Mouse (Mus musculus) testis, postnatal 10 days (tissue): ENCODE data around the gene Ulk4.
A peak's percentile ranks its signal among the peaks of the same experiment; 100 is the strongest.
"Not testable (repeated sequence)": the region's sequence is repeated elsewhere in the genome, so short reads cannot be mapped to it uniquely, and the experiment has no call there.

Source experiments
- DNase-seq: peaks from one replicate; pipeline ENCODE4 v3.0.0; 2021; ENCODE audit warnings: low spot score

The Ulk4 gene

DNA sequence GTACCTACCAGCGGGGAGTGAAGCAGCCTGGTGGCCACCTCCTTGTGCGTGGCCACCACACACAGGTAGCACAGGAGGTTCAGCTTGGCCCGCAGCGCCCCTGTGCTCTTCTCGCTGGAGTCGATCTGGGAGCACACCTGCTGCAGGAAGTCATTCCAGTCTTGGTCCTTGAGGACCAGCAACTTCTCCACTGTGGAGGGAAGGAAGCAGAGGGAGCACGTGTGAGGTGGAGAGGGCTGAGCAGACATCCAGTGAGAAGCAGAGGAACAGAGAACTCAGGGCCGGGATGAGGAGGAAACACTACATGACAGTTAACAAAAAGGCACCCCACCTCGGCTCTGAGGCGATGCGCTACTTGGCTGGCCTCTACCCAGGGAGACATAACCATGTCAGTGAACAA lies 26.1 kb downstream of the Ulk4 start:
- DNase-seq, result no peak

DNA sequence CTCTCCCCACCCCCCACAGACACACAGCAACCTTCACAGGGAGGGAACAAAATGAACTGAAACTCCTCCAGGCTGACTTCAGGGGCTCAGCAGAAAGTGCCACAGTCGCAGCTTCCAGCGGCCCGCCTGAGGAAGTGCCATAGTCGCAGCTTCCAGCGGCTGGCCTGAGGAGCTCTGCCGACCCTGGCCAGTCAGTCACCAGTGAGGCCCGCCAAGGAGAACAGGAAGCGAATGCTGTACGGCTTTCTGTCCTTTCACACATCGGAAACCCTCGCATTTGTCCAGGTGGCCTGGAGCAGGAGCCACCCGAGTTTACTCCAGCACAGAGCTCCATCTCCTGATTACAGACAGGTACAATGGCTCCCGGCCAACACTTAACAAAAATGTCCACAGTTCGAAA lies 27.2 kb downstream of the Ulk4 start:
- DNase-seq, result peak; percentile 42

DNA sequence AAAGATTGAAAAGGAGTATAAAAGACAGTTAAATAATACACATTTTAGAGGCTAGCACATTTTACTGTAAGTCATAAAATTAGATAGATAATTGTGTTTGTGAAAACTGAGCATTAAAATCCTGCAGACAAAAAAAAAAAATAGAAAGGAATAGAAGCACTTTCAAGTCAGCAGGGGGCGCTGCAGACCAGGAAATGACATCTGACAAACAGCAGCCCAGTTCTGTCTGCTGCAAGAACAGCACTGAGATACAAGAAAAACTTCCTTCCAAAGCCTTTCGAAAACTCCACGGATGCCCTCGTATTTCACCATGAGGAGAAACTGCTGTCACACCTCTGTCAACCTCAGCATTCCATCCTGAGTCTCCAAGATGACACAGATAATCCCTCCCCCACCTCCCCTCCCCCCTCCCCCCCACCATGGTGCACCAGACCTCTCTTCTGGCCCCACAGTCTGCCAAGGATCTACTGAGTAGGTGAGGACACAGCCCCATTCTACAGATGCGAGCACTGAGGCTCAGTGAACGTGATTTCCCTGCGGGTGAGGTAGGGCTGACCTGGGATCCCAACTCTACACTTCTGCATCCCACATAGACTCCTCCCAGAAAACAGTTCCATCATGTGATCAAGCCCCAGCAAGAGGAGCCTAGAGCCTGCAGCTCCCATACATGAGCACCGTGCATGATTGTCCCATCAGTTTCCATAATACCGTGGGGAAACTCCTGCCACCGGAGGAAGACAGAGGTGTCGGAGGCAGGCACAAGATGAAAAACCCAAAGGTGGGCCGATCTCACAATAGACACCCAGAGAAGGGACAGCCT lies 28.8 kb downstream of the Ulk4 start:
- DNase-seq, result peak; percentile 92

DNA sequence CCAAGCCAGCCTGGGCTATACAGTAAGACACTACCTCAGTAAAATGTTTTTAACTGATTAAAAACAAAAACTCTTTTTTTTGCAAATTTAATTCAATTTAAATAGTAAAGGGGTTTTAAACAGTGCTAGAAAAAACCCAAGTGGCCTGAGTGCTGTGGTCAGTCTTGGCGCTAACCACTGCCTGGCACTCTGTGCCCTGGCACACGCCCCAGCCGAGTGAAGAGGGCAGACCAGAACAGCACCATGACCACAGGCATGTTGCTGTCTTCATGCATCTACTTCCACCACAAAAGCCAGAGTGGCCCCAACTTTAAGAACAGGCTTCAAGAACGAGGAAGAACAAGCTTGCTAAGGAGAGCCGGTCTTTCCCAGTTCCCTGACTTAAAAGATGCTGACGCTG lies 29.9 kb downstream of the Ulk4 start:
- DNase-seq, result no peak

DNA sequence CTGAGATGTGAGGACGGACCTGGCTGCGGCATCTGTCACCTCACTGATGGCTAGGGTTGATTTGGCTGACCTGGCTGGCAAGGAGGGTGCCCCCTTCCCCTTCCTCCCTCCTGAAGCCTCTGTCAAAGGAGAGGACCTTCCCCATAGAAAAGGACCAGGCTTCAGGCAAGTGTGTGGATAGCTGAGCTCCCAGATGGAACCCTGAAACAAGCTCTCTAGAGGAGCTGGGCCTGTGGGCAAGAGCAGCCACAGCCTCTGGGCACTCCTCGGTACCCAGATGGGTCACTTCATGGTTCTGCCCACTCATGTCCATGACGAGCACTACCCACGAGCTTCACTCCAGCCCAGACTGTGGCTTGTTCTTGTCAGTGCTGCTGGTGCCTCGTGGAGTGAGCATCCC lies 34.7 kb downstream of the Ulk4 start:
- DNase-seq, result no peak

DNA sequence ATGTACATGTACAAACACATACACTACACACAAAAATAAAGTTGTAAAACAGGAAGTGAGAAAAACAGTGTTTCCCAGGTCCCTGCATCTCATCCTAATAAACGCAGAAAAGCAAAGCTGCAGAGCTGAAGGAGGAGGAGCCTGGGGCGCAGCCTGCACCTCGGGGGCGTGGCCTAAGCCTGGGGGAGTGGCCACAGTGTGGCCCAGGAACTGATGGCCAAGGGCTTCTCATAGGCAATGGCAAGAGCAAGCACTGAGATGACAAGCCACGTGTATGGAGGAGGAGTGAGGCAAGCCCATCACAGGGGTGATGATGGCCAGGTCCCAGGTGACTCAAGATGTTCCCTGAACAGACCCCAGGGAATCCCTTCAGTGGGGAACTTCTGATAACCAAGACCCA lies 35.2 kb downstream of the Ulk4 start:
- DNase-seq, result peak; percentile 72

DNA sequence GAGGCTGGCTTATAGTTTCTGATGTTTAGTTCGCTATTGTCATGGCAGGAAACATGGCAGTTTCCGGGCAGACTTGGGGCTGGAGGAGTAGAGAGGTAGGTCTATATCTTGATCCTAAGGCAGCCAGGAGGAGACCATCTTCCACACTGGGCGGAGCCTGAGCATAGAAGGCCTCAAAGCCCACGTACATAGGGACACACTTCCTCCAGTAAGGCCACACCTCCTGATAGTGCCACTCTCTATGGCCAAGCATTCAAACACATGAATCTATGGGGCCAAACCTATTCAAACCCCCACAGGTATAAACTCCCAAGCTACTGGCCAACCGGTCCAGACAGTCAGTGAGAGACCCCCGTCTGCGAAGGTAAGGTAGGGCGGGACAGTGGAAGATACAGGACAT lies 35.6 kb downstream of the Ulk4 start:
- DNase-seq, result no peak

DNA sequence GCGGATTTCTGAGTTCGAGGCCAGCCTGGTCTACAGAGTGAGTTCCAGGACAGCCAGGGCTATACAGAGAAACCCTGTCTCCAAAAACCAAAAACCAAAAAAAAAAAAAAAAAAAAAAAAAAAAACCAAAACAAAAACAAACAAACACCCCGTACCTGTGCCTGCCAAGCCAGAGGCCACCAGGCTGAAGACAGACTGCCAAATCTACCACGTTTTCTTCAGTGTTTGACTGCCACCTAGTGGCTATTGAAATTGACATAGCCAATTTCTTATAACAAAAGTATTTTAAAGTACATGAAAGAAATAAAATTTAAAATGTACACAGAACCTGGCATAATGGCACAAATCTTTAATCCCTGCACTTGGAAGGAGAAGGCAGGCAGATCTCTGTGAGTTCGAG lies 36.8 kb downstream of the Ulk4 start:
- not testable (repeated sequence) for DNase-seq

DNA sequence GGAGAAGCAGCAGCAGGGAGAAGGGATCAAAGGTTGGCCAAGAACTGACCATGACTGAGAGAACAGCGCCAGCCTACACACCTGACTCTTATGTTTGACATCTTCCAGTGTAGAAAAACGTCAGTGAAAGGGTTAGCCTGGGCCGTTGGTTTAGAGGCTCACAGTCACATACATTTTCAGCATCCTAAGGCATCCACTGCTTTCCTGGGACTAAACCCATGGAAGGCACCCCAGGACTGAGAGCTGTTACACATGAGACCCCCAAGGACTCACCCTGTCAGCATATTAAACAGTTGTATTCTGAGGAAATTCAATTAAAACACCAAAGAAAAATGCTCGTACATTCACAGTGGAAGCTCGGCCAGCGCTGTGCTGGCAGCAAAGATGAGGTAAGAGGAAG lies 37.4 kb downstream of the Ulk4 start:
- DNase-seq, result no peak

DNA sequence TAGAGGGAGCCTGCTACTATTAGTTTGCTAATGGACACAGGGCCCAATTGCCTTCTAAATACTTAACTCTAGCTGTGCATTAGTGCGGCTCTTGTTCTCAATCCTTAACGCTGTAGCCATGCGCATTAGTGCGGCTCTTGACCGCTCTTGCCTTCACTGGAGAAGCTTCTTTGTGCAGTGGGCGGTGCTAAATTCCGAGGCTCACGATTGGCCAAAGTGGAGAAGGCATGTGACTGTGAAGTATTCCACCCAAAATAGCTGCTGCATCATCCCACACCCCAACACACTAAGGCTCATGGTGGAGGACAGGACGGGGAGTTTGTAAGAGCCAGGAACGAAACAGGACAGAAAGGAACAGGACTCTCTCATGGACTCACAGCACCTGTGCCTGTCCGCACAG lies 58.4 kb downstream of the Ulk4 start:
- DNase-seq, result no peak

DNA sequence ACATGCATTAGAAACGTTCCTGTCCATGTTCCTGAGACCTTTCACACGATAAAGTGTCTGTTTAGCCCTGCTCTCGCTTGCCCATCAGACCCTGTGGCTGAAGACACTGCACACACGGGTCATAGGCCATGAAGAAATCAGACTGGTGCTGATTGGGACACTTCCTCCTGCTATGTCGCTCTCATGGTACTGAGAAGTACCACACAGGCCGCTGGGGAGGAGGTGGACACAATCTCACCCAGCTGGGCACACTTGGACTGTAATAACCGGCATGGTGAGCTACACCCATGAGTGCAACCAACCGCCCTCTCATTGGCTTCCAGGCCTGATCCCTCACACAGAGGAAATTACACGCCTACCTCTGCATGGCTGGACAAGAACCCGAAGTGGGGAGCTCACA lies 58.8 kb downstream of the Ulk4 start:
- no peak for DNase-seq

DNA sequence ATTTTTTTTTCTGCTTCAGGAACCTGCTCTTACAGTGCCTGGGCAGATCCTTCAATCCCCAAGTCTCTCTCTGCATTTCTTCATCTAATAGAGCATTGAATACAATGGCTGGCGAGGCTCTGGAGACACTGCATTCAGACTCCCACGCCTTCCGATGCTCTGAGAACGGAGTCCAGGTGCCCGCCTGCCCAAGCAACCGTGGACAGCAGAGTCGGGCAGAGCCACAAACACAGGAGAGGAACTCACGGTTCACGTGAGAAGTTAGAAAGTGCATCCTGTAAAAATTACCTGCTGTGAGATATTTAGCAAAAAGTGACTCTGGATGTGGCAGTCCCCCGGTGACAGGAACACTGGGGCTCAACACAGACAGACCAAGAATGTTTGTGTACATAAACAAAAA lies 59.3 kb downstream of the Ulk4 start:
- DNase-seq, result no peak

DNA sequence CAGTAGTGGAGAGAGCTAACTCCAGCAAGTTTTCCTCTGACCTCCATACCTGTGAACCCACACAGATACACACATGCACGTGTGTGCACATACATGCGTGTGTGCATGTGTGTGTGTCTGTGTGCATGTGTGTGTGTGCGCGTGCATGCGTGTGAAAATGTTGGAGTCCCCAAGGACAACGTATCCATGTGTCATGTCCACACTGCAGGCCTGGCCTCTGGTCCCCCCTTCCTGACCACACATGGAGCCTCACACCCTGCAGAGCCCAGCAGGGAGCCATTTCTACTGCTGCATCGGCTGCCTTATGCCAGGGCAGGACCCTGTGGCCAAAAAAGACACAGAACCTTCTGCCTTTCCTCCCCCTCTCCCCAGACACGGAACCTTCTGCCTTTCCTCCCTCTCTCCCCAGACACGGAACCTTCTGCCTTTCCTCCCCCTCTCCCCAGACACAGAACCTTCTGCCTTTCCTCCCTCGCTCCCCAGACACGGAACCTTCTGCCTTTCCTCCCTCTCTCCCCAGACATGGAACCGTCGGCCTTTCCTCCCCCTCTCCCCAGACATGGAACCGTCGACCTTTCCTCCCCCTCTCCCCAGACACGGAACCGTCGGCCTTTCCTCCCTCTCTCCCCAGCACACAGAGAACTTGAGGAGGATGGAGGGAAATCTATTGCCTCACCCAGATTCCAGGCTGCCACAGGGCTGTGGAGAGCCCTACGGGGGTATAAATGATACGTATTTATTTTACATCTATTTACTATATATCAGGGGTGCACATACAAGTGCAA lies 60.3 kb downstream of the Ulk4 start:
- DNase-seq, result no peak

DNA sequence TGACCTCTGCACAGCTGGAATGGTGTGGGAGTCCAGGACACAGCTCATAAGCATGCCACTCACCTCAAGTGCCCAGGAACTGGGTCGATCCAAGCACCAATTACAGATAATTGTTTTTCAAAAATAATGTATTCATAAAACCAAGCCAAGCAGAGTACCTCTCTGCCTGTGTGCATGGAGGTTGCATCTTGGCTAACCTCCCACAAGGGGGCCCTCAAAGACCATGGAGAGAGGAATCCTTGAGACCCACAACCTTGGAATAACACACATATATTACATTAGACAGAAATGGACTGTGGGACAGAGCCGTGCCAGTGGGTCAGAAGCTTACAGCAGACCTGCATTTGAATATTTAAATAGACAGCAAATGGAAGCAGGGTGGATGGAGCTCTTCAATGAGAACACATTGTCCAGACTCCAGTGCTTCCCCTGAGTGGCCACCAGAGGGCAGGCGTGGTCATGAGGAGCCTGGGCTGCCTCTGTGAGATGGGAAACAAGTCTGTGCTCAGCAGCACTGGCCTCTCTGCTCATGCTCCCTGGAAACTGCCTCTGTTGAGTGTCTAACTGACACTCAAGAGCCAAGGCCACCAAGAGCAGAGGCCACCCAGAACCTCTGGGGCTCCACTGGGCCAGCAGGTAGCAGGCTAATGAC lies 61.5 kb downstream of the Ulk4 start:
- peak; percentile 85 for DNase-seq

DNA sequence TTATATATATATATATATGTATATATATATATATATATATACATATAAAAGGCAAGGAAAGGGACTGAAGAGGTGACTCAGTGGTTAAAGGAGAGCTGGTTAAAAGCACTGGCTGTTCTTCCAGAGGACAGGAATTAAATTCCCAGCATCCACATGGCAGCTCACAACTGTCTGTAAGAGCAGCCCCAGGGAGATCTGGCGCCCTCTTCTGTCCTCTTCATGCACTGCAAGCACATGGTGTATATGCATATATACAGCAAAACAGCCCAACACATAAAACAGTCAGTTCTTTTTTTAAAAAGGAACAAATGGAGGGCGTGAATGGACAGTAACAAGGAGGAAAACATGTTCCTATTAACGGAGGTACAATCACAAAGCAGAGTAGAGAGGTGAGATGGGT lies 64.7 kb downstream of the Ulk4 start:
- no peak for DNase-seq

DNA sequence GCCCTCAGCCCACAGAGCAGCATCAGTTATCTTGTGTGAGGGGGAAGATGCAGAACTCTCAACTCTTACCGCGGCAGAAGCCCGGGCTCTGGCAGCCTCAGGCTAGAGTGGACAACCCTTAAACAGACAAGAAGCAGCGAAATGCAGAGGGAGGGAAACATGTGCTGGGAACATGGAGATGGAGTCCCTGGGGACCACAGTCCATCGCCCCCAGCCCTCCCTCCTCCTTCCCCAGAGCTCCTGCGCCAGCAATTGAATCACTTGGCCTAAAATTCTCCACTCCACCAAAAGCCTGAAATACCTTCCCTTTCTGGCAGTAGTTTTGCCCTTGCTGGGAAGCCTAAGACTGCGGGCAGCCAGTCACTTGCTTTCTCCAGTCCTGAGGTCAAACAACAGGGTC lies 72.0 kb downstream of the Ulk4 start:
- no peak for DNase-seq

DNA sequence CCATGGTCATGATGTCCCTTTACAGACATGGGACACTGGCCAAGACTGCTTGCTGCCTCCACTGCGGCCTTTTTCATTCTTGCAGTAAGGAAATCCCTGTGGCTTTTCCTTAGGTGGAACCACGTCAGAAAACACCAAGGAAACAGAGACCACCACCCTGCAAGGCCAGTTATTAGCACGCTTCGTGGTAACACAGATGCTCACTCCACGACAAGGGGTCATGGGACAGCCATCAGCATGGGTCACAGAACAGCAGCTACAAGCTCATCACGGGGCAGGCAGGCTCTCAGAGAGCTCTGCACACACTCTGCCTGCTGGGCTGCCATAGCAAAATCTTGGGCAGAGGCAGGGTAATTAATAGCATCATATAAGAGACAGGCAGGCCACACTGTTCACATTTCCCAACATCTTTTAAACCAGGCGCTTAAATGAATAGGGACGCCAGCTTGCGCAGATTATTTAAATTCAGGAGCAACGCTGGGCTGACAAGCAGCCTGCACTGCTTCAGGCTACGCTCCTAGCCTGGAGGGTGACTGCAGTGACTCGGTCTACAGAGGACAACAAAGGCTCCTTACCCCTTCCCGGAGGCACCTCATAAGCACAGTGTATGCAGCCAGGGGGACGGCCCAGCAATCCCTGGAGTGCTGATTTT lies 72.7 kb downstream of the Ulk4 start:
- no peak for DNase-seq

DNA sequence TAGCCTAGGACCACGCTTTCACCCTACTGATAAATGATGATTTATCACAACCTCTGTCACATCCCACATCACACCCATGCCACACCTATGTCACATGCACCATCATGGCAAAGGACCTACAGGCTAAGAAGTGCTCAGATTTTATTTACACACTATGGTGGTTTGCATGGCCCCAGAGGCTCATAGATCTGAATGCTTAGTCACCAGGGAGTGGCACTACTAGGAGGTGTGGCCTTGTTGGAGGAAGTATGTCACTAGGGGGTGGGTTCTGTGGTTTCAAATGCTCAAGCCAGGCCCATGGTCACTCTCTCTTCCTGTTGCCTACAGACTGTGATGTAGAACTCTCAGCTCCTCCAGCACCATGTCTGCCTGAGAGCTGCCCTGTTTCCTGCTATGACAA lies 73.3 kb downstream of the Ulk4 start:
- DNase-seq, result no peak

DNA sequence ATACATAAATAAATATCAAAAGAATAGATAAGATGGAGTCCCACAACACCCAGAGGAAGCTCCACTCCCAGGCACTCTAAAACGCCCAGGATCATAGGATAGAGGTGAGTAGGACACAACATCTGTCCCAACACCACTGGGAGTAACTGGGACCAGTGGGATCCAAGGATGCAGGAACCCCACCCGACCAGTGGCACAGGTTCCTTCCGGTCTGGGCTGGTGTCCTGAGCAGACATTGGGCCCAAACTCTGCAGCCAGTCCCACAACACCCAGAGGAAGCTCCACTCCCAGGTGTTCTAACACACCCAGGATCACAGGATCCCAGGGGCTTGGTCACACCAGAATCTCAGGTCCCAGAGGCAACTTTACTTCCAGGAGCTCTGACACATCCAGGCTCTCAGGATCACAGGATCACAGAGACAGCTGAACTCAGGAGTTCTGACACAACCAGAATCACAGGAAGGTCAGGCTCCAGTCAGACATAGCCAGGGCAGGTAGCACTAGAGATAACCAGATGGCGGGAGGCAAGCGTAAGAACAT lies 77.8 kb downstream of the Ulk4 start:
- peak; percentile 34 for DNase-seq

DNA sequence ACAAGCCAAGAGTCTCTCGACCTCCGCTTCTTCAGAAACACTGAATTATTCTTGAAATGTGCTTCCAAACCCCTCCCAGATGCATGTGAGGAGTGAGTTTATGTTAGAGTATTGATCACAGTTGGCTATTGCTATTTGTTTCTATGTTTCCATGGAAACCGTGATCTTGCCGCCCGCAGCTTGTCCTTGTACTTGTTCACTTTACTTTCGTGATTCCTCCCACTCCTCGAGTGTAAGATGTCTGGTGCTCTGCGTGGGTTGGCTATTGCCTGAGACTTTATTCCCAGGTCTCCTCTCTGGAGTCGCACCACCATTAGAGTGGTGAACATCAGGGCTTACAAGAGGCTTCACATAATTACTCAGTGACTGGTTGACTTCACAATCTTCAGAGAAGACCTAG lies 80.5 kb downstream of the Ulk4 start:
- peak; percentile 14 for DNase-seq

DNA sequence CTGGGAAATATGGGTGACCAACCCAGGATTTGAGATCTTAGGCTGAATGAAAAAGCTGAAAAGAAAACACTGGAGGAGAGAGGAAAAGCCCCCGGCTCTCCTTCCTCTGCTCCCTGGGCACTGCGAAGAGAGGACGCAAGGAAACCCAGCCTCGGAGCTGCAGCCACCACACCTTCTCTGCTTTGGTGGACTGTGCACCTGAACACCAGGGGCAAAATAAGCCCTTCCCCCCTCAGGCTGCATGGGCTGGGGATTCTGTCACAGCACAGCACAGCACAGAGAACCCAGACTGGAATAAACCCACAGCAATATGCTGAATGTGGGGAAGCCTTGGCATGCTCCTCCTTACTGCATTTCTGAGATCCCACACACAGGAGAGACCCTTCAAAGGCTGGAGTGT lies 81.9 kb downstream of the Ulk4 start:
- no peak for DNase-seq
